Mouse (Mus musculus) liver, embryonic 11.5 days (tissue): Measurements from ENCODE around the gene Apoh. TPM values are rescaled to one million over a fixed set of nuclear protein-coding genes. Genes with fewer than 3 reads are reported as not detected.

Experiments used
- ATAC-seq: fragments of 200-750 bp; cut with Nextera tagmentation; replicated peaks from 2 replicates; pipeline ENCODE4 v1.8.0; 2017; ENCODE audit warnings: moderate number of reproducible peaks, mild to moderate bottlenecking, moderate TSS enrichment, moderate library complexity; ENCODE audit not compliant: low FRiP score
- DNase-seq: peaks from one replicate; pipeline ENCODE4 v3.0.0-alpha.2; 2017; ENCODE audit warnings: low spot score
- H3K27ac ChIP-seq: fragments of 300-500 bp; sonication (generic); 2 replicates; pipeline ENCODE4 v1.5.1; 2014; ENCODE audit warnings: mild to moderate bottlenecking, low read depth, low read length, control low read depth
- H3K27me3 ChIP-seq: fragments of 300-500 bp; sonication (generic); replicated peaks from 2 replicates; pipeline ENCODE4 v1.6.1; 2014; ENCODE audit warnings: low read length, mixed read lengths; ENCODE audit not compliant: control insufficient read depth, insufficient read depth
- H3K36me3 ChIP-seq: fragments of 300-500 bp; sonication (generic); 2 replicates; pipeline ENCODE4 v1.6.1; 2014; ENCODE audit warnings: mild to moderate bottlenecking, low read length, moderate library complexity, mixed read lengths; ENCODE audit not compliant: control insufficient read depth, insufficient read depth
- H3K4me1 ChIP-seq: fragments of 300-500 bp; sonication (generic); replicated peaks from 2 replicates; pipeline ENCODE4 v1.6.1; 2014; ENCODE audit warnings: low read length, mixed read lengths; ENCODE audit not compliant: control insufficient read depth, insufficient read depth
- H3K4me2 ChIP-seq: fragments of 300-500 bp; sonication (generic); 2 replicates; pipeline ENCODE4 v1.6.1; 2014; ENCODE audit warnings: mild to moderate bottlenecking, control low read depth, moderate library complexity
- H3K4me3 ChIP-seq: fragments of 300-500 bp; sonication (generic); 2 replicates; pipeline ENCODE4 v1.5.1; 2014; ENCODE audit warnings: low read depth, low read length, control low read depth
- H3K9ac ChIP-seq: fragments of 300-500 bp; sonication (generic); 2 replicates; pipeline ENCODE4 v1.6.1; 2014; ENCODE audit warnings: low read depth, low read length, control low read depth
- H3K9me3 ChIP-seq: fragments of 300-500 bp; sonication (generic); 2 replicates; pipeline ENCODE4 v1.6.1; 2016; ENCODE audit warnings: low read length, inconsistent platforms, mixed read lengths; ENCODE audit not compliant: control insufficient read depth
- WGBS: fragments of 180-500 bp; shearing (Covaris S2); extraction: QIAGEN DNeasy Blood & Tissue Kit; methylation state at CpG from one replicate; pipeline ENCODE4 v1.1.7; 2014; 5-methylcytosine and 5-hydroxymethylcytosine counted together
- polyA plus RNA-seq: library from polyadenylated mRNA; unstranded; fragments of >200 nt; fragmentation: Nextera tagmentation; extraction: Ambion mirVana; gene quantifications from 2 replicates; pipeline ENCODE4 v1.2.1, GENCODE M21; 2014

Gene Apoh
- polyA plus RNA-seq, 1 experiment from 2014 or later: 8.7 TPM

- WGBS: 81% methylated on average over 1 of the region's 1 CpGs
- Histone ChIP-seq H3K4me1 (no peaks in the 10 kb centered on the region), H3K27ac (no peak overlapping the region), H3K4me3 (no peak overlapping the region), H3K27me3 (no peaks in the 10 kb centered on the region), H3K9ac (no peak overlapping the region), H3K4me2 (no peak overlapping the region), H3K36me3 (no peaks in the 10 kb centered on the region), H3K9me3 (no peaks in the 10 kb centered on the region)
- DNase-seq: no peak
- no peak for ATAC-seq
Observed at GRCm38 (mm10) chr11:108416360-108416759, 73.2 kb downstream of the Apoh start.

GRCm38 (mm10) chr11:108418540-108418939, 75.4 kb downstream of the Apoh start:
- H3K27me3 ChIP-seq: no peaks in the 10 kb centered on the region; the same call in 1 of the 2 replicates
- H3K36me3 ChIP-seq: no peaks in the 10 kb centered on the region
- WGBS: 32% methylated on average over 1 of the region's 1 CpGs
- no peak for DNase-seq
- H3K4me3 ChIP-seq: no peak overlapping the region
- H3K9ac ChIP-seq: no peak overlapping the region
- H3K4me1 ChIP-seq: no peaks in the 10 kb centered on the region
- no peaks in the 10 kb centered on the region for H3K9me3 ChIP-seq
- H3K27ac ChIP-seq: no peak overlapping the region
- H3K4me2 ChIP-seq: no peak overlapping the region
- no peak for ATAC-seq

GRCm38 (mm10) chr11:108419242-108419641, 76.1 kb downstream of the Apoh start:
- no peak overlapping the region for H3K9ac ChIP-seq
- no peaks in the 10 kb centered on the region; the same call in 1 of the 2 replicates for H3K27me3 ChIP-seq
- H3K27ac ChIP-seq: no peak overlapping the region
- H3K36me3 ChIP-seq: no peaks in the 10 kb centered on the region
- H3K4me1 ChIP-seq: no peaks in the 10 kb centered on the region
- no peak for DNase-seq
- no peak for ATAC-seq
- H3K9me3 ChIP-seq: no peaks in the 10 kb centered on the region
- WGBS: 75% methylated on average over 6 of the region's 6 CpGs
- H3K4me2 ChIP-seq: no peak overlapping the region
- no peak overlapping the region for H3K4me3 ChIP-seq

- 61% methylated on average over 4 of the region's 4 CpGs for WGBS
Observed at GRCm38 (mm10) chr11:108420751-108421150, 77.6 kb downstream of the Apoh start.

GRCm38 (mm10) chr11:108423221-108423620, 80.1 kb downstream of the Apoh start:
- H3K4me2 ChIP-seq: no peak overlapping the region
- H3K9ac ChIP-seq: no peak overlapping the region
- H3K27me3 ChIP-seq: peaks cover 5% of the 10 kb centered on the region
- H3K9me3 ChIP-seq: no peaks in the 10 kb centered on the region
- WGBS: 73% methylated on average over 7 of the region's 7 CpGs
- H3K27ac ChIP-seq: no peak overlapping the region
- ATAC-seq: no peak
- DNase-seq: no peak
- no peak overlapping the region for H3K4me3 ChIP-seq
- H3K4me1 ChIP-seq: no peaks in the 10 kb centered on the region
- H3K36me3 ChIP-seq: no peaks in the 10 kb centered on the region

More at GRCm38 (mm10) chr11:108420751-108421150, 77.6 kb downstream of the Apoh start:
- Histone ChIP-seq H3K4me3 (no peak overlapping the region), H3K9me3 (no peaks in the 10 kb centered on the region), H3K4me2 (no peak overlapping the region), H3K4me1 (no peaks in the 10 kb centered on the region), H3K27ac (no peak overlapping the region), H3K36me3 (no peaks in the 10 kb centered on the region), H3K27me3 (peaks cover 5% of the 10 kb centered on the region), H3K9ac (no peak overlapping the region)
- ATAC-seq: no peak
- no peak for DNase-seq

GRCm38 (mm10) chr11:108424111-108424510, 81.0 kb downstream of the Apoh start:
- H3K27ac ChIP-seq: no peak overlapping the region
- peak overlapping the region; percentile 95 for H3K4me2 ChIP-seq
- peak overlapping the region; percentile 72 for H3K4me3 ChIP-seq
- 22% methylated on average over 5 of the region's 5 CpGs for WGBS
- no peak for DNase-seq
- ATAC-seq: no peak
- H3K4me1 ChIP-seq: no peaks in the 10 kb centered on the region
- H3K27me3 ChIP-seq: peaks cover 5% of the 10 kb centered on the region
- no peaks in the 10 kb centered on the region for H3K9me3 ChIP-seq
- H3K36me3 ChIP-seq: no peaks in the 10 kb centered on the region
- no peak overlapping the region for H3K9ac ChIP-seq

GRCm38 (mm10) chr11:108424889-108425591, 81.9 kb downstream of the Apoh start, which contains the start of gene Cep112:
TSS of gene Cep112 (plus strand) at chr11:108425192.
- DNase-seq (peak; percentile 89), ATAC-seq (peak; percentile 97)
- Histone ChIP-seq H3K4me2 (peak within 1 kb of the TSS; percentile 95), H3K27ac (no peak within 1 kb of the TSS), H3K27me3 (peaks cover 5% of the 10 kb centered on the region), H3K36me3 (no peaks in the 10 kb centered on the region), H3K4me3 (peak within 1 kb of the TSS; percentile 72), H3K9me3 (no peaks in the 10 kb centered on the region), H3K4me1 (no peaks in the 10 kb centered on the region), H3K9ac (peak within 1 kb of the TSS; percentile 68)
- WGBS: 1% methylated on average over 61 of the region's 61 CpGs

- H3K27ac ChIP-seq: no peak overlapping the region
- H3K4me2 ChIP-seq: peak overlapping the region; percentile 95
- ATAC-seq (no peak; the same call in 1 of the 2 replicates), DNase-seq (no peak)
- no peaks in the 10 kb centered on the region for H3K36me3 ChIP-seq
- peak overlapping the region; percentile 68 for H3K9ac ChIP-seq
- peaks cover 5% of the 10 kb centered on the region for H3K27me3 ChIP-seq
- H3K9me3 ChIP-seq: no peaks in the 10 kb centered on the region
- peak overlapping the region; percentile 72 for H3K4me3 ChIP-seq
- H3K4me1 ChIP-seq: no peaks in the 10 kb centered on the region
- WGBS: 15% methylated on average over 14 of the region's 14 CpGs
Observed at GRCm38 (mm10) chr11:108425592-108425921, 82.4 kb downstream of the Apoh start.

GRCm38 (mm10) chr11:108426086-108426485, 82.9 kb downstream of the Apoh start:
- H3K4me2 ChIP-seq: peak overlapping the region; percentile 95
- peak overlapping the region; percentile 72; the same call in 1 of the 2 replicates for H3K4me3 ChIP-seq
- no peak overlapping the region for H3K9ac ChIP-seq
- no peaks in the 10 kb centered on the region for H3K9me3 ChIP-seq
- 81% methylated on average over 3 of the region's 3 CpGs for WGBS
- DNase-seq (no peak), ATAC-seq (no peak)
- no peaks in the 10 kb centered on the region for H3K4me1 ChIP-seq
- H3K36me3 ChIP-seq: no peaks in the 10 kb centered on the region
- peaks cover 5% of the 10 kb centered on the region for H3K27me3 ChIP-seq
- no peak overlapping the region for H3K27ac ChIP-seq
